Mouse (Mus musculus) brain, embryonic 18.5 days (tissue): ENCODE data around the gene Lim2.
"Not testable (repeated sequence)": the region's sequence is repeated elsewhere in the genome, so short reads cannot be mapped to it uniquely, and the experiment has no call there.

ENCODE experiments used
- DNase-seq: peaks from one replicate; pipeline ENCODE4 v3.0.0-alpha.2; 2012; ENCODE audit warnings: low read depth, low spot score

Gene Lim2

DNA sequence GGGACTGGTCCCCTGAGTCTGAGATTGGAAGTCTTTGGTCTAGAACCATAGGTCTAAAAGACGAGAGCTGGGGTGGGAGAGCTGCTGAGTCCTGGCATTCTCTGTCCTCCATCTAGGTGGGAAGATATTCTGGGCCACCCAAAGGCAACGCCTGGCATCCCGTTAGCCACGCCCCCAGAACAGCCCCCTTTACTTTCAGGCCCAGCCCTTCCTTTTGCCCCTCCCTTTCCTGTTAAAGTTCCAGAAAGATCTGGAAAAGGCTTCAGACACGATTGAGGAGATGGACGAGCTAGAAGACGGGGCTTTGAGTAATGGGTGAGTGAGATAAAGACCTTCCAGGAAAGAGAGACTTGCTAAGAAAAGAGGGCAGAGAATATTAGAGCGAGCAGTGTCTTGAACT is at the start of gene Lim2:
Lim2 (plus strand) TSS at position 265 of the 400 bp plus-strand sequence.
- no peak for DNase-seq

DNA sequence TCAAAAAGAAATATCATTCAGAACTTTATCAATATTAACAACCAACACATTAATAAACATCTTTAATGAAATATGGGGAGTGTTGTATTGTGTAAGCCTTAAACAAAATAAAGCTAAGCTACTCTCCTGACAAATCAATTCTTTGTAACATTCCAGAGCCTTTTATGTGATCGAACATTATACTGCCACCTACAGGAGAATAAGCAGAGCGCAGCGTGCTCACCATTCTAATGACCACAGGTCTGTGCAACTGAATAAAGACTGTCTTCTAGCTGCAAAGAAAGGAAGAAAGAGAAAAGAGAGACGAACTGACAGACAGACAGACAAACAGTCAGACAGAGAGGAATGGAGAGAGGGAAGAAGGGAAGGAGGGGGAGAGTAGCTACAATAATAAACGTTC is 49.2 kb upstream of the Lim2 start:
- peak; percentile 4 for DNase-seq

DNA sequence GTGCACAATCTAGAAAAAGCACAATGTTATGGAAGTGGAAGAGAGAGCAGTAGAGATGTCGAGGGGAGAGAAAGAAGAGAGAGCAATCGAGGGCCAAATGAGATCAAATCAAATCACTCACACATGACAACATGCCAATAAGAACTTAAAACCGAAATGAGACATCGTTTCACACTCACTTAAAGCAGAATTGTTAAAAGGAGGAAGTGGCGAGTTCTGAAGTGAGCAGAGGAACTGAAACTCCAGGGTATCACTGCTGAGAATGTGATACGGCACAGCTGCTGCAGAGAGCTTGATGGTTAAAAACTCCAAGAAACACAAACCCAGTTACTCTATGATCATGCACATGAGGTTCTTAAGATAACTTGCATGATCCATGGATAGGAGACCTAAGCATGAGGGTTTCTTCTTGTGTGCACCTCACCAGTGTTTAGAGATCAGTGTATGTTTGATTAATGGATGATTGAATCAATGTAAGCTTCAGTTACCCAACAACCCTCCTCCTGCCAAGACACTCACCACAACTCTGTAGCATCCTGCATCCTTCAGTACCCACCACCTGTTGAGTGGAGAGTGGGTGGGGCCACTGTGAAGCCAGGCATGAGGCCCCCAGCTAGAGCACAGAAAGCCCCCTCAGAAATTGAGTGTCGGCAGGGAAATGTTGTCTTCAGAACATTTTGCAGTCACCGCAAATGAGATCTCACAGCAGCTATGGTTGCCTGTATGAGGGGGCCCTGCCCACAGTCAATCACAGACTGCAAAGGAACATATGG is 34.9 kb upstream of the Lim2 start:
- no peak for DNase-seq

GRCm38 (mm10) chr7:43399501-43399900 is 28.0 kb upstream of the Lim2 start:
- DNase-seq = no peak

- DNase-seq = no peak
Observed at GRCm38 (mm10) chr7:43402718-43403117, 24.8 kb upstream of the Lim2 start.

- no peak for DNase-seq
Observed at GRCm38 (mm10) chr7:43407573-43407972, 19.9 kb upstream of the Lim2 start.

DNA sequence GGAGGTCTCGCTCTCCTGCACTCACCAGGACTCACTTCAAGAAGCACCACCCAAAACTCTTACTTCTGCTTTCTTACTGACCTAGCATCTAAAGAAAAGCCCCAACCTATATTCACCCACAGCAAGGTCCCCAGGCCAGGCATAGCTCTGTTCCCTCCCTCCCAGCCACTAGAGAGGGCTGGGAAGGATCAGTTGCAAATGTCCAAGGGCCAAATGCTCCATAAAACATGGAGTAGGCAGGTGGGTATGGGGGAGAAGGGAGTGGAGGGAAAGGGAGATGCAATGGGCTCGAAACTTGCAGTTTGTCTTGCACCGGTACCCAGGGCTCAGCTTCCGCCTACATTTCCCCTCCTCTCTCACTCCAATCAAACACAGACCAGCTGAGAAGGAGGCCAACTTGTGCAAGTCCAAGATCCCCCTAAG is 19.3 kb upstream of the Lim2 start, which contains the start of gene Siglecg:
Siglecg (plus strand) TSS at position 74 of the 423 bp plus-strand sequence.
- no peak for DNase-seq

DNA sequence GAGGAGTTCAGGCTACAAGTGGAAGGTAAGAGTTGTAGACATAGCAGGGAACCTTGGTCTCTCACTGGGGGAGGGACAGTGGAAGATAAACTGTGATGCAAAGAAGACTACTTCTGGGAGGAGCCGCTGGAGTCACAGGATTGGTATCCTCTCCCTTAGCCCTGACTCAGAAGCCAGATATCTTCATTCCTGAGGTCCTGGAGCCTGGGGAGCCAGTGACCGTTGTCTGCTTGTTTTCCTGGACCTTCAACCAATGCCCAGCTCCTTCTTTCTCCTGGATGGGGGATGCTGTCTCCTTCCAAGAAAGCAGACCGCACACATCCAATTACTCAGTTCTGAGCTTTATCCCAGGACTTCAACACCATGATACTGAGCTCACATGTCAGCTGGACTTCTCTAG is 18.4 kb upstream of the Lim2 start:
- no peak for DNase-seq

DNA sequence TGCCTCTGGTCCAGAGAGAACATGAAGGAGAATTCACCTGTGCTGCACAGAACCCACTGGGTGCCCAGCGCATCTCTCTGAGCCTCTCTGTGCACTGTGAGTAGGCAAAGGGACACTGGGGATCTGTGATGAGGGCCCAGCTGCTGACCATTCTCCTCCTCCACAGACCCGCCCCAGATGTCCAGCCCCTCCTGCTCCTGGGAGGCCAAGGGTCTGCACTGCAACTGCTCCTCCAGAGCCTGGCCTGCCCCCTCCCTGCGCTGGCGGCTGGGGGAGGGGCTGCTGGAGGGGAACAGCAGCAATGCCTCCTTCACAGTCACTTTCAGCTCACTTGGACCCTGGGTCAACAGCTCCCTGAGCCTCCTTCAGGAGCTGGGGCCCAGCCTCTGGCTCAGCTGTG is 15.7 kb upstream of the Lim2 start:
- not testable (repeated sequence) for DNase-seq

GRCm38 (mm10) chr7:43417298-43417697 is 10.2 kb upstream of the Lim2 start:
- DNase-seq = no peak

DNA sequence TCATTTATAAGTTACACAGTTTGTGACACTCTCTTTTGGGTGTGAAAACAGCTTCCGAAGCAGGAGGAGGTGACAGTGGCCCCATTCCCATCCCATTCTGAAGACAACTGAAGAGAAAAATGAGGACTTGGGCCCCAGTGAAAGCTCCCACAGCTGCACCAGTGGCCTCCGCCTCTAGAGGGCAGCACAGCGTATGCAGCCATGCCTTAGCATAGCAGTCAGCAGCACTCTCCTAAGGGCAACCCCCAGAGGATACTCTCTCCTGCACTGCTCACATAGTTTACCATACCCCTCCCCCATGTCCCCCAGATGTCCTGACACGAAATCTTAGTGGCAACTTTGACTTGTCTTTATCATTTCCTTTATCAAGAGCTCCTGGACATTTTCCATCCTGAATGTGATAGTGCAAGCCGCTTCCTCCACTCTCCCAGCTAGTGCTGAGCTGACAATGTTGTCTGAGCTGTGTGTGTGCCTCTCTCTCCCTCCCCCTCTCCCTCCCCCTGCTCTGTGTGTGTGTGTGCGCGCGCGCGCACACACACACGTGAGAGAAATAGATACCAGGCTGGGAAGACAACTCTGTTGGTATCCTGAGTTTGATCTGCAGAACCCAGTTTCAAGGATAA is 4.4 kb upstream of the Lim2 start:
- DNase-seq = no peak

GRCm38 (mm10) chr7:43423991-43424625 is 3.4 kb upstream of the Lim2 start:
- DNase-seq = no peak

DNA sequence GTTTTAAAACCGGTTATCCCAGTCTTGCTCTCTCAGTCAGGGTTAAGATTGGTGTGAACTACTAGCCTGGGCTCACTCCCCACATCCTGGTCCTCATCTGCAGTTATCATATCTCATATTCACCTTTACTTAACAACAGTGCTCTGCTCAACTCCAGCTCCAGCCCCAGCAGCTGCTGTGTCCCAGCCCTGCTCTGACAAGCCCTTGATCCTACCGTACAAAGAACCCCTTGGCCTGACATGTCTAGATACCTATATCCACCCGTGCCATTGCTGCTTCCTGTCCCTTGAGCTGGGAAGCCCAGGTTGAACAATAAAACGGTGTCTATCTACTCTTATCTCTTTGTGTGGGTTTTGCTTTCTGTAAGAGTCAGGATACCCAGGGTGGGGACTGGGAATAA is 2.0 kb downstream of the Lim2 start:
- no peak for DNase-seq

GRCm38 (mm10) chr7:43432891-43433290 is 5.4 kb downstream of the Lim2 start:
- DNase-seq = no peak

DNA sequence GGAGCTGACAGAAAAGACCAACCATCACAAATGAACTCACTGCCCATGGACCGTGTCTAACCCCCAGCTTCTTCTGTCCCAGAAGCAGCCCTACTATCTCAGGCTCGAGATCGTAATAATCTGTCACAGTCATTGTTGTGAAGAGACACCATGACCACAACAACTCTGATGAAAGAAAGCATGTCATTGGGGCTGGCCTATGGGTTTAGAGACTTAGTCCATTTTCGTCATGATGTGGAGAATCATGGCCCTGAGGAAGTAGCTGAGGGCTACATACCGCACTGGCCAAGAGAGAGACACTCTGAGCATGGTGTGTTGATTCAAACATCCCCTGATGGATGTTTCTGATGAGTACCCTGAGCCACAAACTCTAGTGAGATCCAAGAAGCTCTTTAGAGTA is 7.2 kb downstream of the Lim2 start:
- DNase-seq = no peak

GRCm38 (mm10) chr7:43436341-43437255 is 9.1 kb downstream of the Lim2 start, which contains the start of gene Nkg7:
Nkg7 (plus strand) TSS chr7:43437073.
- DNase-seq = no peak

DNA sequence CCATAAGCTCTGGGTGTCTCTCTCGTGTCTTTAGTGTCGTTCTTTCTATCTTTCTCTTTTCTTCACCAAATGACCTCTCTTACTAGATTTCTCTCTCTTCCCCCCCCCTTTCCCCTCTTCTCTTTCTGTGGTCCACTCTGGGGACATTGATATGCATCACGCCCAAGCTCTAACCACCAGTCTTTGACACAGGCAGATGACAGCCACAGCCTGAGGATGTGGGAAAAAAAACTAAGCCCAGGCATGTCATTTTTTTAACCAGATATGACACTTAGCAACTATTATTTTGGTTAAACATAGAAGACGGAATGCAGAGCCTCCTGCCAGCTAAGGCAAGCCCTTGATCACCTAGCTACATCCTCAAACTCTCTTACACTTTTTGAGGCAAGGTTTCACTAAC is 11.1 kb downstream of the Lim2 start:
- DNase-seq = no peak

GRCm38 (mm10) chr7:43440482-43440881 is 13.0 kb downstream of the Lim2 start, which contains the start of gene Cldnd2:
Cldnd2 (plus strand) TSS chr7:43440782.
- DNase-seq = no peak

DNA sequence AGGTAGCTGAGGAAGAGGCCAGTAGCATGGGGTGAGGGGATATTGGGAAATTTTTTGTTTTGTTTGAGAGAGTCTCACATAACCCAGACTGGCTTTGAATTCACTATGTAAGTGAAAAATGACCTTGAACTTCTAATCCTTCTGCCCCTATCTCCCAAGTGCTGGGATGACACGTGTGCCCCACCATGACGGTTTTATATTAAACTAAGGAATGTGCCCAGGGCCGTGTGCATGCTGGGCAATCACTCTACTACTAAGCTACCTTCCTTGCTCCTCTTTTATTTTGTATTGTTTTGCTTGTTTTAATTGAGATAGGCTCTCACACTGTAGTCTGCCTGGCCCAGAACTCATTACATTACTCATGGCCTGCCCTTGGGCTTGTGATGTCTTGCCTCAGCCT is 13.6 kb downstream of the Lim2 start:
- DNase-seq = no peak

- no peak for DNase-seq
Observed at GRCm38 (mm10) chr7:43442684-43443083, 15.2 kb downstream of the Lim2 start.

DNA sequence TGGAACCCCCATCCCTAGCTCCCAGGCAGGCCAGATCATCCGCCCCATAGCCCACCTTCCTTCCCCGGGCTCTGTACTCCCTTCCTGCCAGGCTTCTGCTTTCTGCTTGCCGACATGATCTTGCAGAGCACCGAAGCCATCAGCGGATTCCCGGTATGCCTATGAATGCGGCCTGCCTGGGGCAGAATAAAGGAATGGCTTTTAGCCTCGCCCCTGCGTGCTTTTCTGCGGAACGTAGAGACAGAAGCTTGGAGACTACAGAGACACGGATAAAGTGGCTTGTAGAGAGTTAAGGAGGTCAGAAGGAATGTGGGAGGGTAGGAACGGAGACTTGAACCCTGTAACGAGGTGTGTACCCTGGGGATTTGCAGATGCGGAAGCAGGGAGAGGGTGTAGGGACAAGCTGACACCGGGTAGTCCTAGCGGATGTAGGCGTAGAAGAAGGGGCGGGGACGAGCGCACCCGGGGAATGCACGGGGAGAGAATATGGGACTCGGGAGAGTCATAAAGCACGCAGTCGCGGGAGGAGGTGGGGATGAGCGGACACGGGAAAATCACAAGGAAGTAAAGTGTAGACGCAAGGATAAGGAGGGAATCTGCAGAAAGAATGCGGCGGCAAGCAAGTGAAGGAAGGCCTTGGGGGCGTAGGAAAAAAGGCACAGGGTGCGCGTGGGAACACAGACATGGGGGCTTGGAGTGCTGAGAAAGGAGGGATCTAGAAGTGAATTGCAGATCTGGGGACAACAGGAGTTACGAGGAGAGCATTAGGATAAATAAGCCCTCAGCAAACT is 15.9 kb downstream of the Lim2 start:
- no peak for DNase-seq
